8 mouse cellular contexts compared by ENCODE assay signal in the genomic region with DNA sequence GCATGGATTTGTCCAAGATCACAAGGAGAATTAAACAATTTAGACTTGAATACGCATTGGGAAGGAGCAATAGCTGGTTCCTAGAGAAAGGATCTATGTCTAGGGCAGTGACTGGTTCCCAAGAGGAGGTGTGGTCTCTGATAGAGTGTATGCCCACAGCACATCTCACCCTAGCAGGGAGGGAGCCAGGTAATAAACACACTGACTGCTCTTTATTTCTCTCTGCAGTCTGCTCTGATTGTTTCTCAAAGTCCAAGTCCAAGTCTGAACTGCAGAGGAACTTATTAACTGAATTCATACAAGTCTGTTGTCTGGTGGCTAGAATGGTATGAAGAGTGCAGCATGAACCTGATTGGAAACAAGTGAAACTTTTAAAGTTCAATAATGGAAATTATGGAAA.
"Had no signal": no experiment of that assay in that cellular context is flagged by ENCODE, and none has a peak within 500 bp of the region (broad histone marks: within the 10 kb centered on the region; RNA-seq: fewer than 3 reads in every experiment).

No protein-coding gene starts in this region.

- H3K9me3 ChIP-seq: limb, embryonic 13.5 days; midbrain, embryonic 13.5 days had no signal

- H3K9ac ChIP-seq: limb, embryonic 13.5 days; liver, embryonic 14.5 days; midbrain, embryonic 13.5 days had no signal

- H3K27me3 ChIP-seq: limb, embryonic 13.5 days; midbrain, embryonic 13.5 days had no signal

- H3K27ac ChIP-seq: hindbrain, postnatal 0 days; limb, embryonic 13.5 days; liver, embryonic 14.5 days; midbrain, embryonic 13.5 days; stomach, postnatal 0 days had no signal

- ATAC-seq: hindbrain, postnatal 0 days; midbrain, embryonic 13.5 days had no signal

- H3K4me2 ChIP-seq: limb, embryonic 13.5 days; midbrain, embryonic 13.5 days had no signal

- H3K4me1 ChIP-seq: limb, embryonic 13.5 days; midbrain, embryonic 13.5 days had no signal

- H3K36me3 ChIP-seq: limb, embryonic 13.5 days; midbrain, embryonic 13.5 days had no signal

- H3K4me3 ChIP-seq: limb, embryonic 13.5 days; midbrain, embryonic 13.5 days had no signal

- DNase-seq: left cerebral cortex, postnatal 4 days; lung, adult 18-20 months; right cerebral cortex, postnatal 14 days had no signal
